Mouse (Mus musculus) spleen, postnatal 0 days (tissue): ENCODE data around the gene Mapk11. TPM values are rescaled to one million over a fixed set of nuclear protein-coding genes. Genes with fewer than 3 reads are reported as not detected.

Experiments
- polyA plus RNA-seq: library from polyadenylated mRNA; unstranded; fragments of >200 nt; fragmentation: Nextera tagmentation; extraction: Ambion mirVana; gene quantifications from 2 replicates; pipeline ENCODE4 v1.2.1, GENCODE M21; 2015

Mapk11 gene
- polyA plus RNA-seq, result 0.87 and 1.3 TPM in 2 replicates

GRCm38 (mm10) chr15:89149271-89150040, at the start of gene Mapk11:
Gene Mapk11 (minus strand): TSS chr15:89149628.

GRCm38 (mm10) chr15:89196313-89196706, 46.9 kb upstream of the Mapk11 start, which contains the start of gene Dennd6b:
Gene Dennd6b (minus strand): TSS chr15:89196496.

GRCm38 (mm10) chr15:89180571-89181229, 31.3 kb upstream of the Mapk11 start, which contains the start of gene Plxnb2:
Gene Plxnb2 (minus strand): TSS chr15:89180788.

GRCm38 (mm10) chr15:89140659-89141252, 8.7 kb downstream of the Mapk11 start, which contains the start of gene Mapk12:
Gene Mapk12 (minus strand): TSS chr15:89140703.

GRCm38 (mm10) chr15:89128382-89129350, 20.8 kb downstream of the Mapk11 start, which contains the start of gene Hdac10:
Gene Hdac10 (minus strand): TSS chr15:89128700.

GRCm38 (mm10) chr15:89122649-89123366, 26.6 kb downstream of the Mapk11 start, which contains the start of gene Tubgcp6:
Gene Tubgcp6 (minus strand): TSS chr15:89123112.

Other genes starting within 250 kb of the Mapk11 start
- not detected in 2 replicates for gene Ttll8, start 195.2 kb downstream of the Mapk11 start, polyA plus RNA-seq
- gene Mlc1, start 170.6 kb downstream of the Mapk11 start, polyA plus RNA-seq, result not detected in 2 replicates
- gene Mov10l1, start 166.7 kb downstream of the Mapk11 start, polyA plus RNA-seq, result not detected in 2 replicates
- gene Panx2, start 89.9 kb downstream of the Mapk11 start, polyA plus RNA-seq, result not detected in 2 replicates
- gene Trabd, start 74.5 kb downstream of the Mapk11 start, polyA plus RNA-seq, result 16.9 and 20.7 TPM in 2 replicates
- 8.0 and 9.3 TPM in 2 replicates for gene Selenoo, start 60.5 kb downstream of the Mapk11 start, polyA plus RNA-seq
- 7.9 and 8.7 TPM in 2 replicates for gene Tubgcp6, start 26.5 kb downstream of the Mapk11 start, polyA plus RNA-seq
- gene Hdac10, start 20.9 kb downstream of the Mapk11 start, polyA plus RNA-seq, result 11.4 and 11.9 TPM in 2 replicates
- gene Mapk12, start 8.9 kb downstream of the Mapk11 start, polyA plus RNA-seq, result 1.8 and 2.3 TPM in 2 replicates
- 25.8 and 35.7 TPM in 2 replicates for gene Plxnb2, start 31.2 kb upstream of the Mapk11 start, polyA plus RNA-seq
- gene Dennd6b, start 46.9 kb upstream of the Mapk11 start, polyA plus RNA-seq, result 3.8 and 4.0 TPM in 2 replicates
- 46.2 and 46.5 TPM in 2 replicates for gene Ppp6r2, start 61.9 kb upstream of the Mapk11 start, polyA plus RNA-seq
- gene Sbf1, start 165.7 kb upstream of the Mapk11 start, polyA plus RNA-seq, result 36.5 and 38.4 TPM in 2 replicates
- 0.16 TPM in 1 of 2 replicates, not detected in the other for gene Adm2, start 173.1 kb upstream of the Mapk11 start, polyA plus RNA-seq
- gene Miox, start 184.8 kb upstream of the Mapk11 start, polyA plus RNA-seq, result not detected in 2 replicates
- gene Lmf2, start 206.0 kb upstream of the Mapk11 start, polyA plus RNA-seq, result 28.5 and 29.5 TPM in 2 replicates
- 134 and 143 TPM in 2 replicates for gene Ncaph2, start 206.1 kb upstream of the Mapk11 start, polyA plus RNA-seq
- gene Sco2, start 224.2 kb upstream of the Mapk11 start, polyA plus RNA-seq, result 4.5 and 4.6 TPM in 2 replicates
- gene Tymp, start 227.4 kb upstream of the Mapk11 start, polyA plus RNA-seq, result 0.82 and 1.4 TPM in 2 replicates
- 4.3 and 4.7 TPM in 2 replicates for gene Odf3b, start 229.7 kb upstream of the Mapk11 start, polyA plus RNA-seq
- gene Klhdc7b, start 235.3 kb upstream of the Mapk11 start, polyA plus RNA-seq, result 0.04 TPM in 1 of 2 replicates, not detected in the other